Mouse (Mus musculus): ENCODE results near the gene Rnf169. TPM values are rescaled to one million over a fixed set of nuclear protein-coding genes. Genes with fewer than 3 reads are reported as not detected.

The Rnf169 gene
- polyA plus RNA-seq, 1 experiment from 2014 or later, result 1.6 TPM

- Histone ChIP-seq H3K9me3 (replicated peaks) (no peaks in the 10 kb centered on the region), H3K27me3 (peaks cover 50% of the 10 kb centered on the region), H3K4me3 (replicated peaks) (no peak overlapping the region), H3K4me1 (replicated peaks) (peaks cover 8% of the 10 kb centered on the region; the same call in 1 of the 2 replicates), H3K27ac (replicated peaks) (no peak overlapping the region), H3K9ac (no peak overlapping the region), H3K36me3 (replicated peaks) (no peaks in the 10 kb centered on the region), H3K4me2 (no peak overlapping the region)
- WGBS (ENCODE audit: insufficient replicate concordance), result 72% methylated on average over 10 of the region's 10 CpGs
- ATAC-seq (ENCODE audit: insufficient read depth), result no peak
Observed at GRCm38 (mm10) chr7:99914316-99914715, 65.9 kb downstream of the Rnf169 start.

GRCm38 (mm10) chr7:99911038-99911437 is 69.2 kb downstream of the Rnf169 start:
- Histone ChIP-seq H3K4me1 (replicated peaks) (peaks cover 22% of the 10 kb centered on the region), H3K27ac (replicated peaks) (no peak overlapping the region), H3K9me3 (replicated peaks) (no peaks in the 10 kb centered on the region), H3K36me3 (replicated peaks) (no peaks in the 10 kb centered on the region), H3K4me3 (replicated peaks) (no peak overlapping the region), H3K9ac (no peak overlapping the region), H3K27me3 (peaks cover 18% of the 10 kb centered on the region), H3K4me2 (no peak overlapping the region)
- WGBS (ENCODE audit: insufficient replicate concordance), result 51% methylated on average over 5 of the region's 5 CpGs
- no peak for ATAC-seq (ENCODE audit: insufficient read depth)

- Histone ChIP-seq H3K27me3 (no peaks in the 10 kb centered on the region), H3K27ac (replicated peaks) (no peak overlapping the region), H3K9me3 (replicated peaks) (no peaks in the 10 kb centered on the region), H3K4me2 (no peak overlapping the region), H3K9ac (no peak overlapping the region), H3K36me3 (replicated peaks) (no peaks in the 10 kb centered on the region), H3K4me3 (replicated peaks) (no peak overlapping the region), H3K4me1 (replicated peaks) (peaks cover 22% of the 10 kb centered on the region)
- ATAC-seq (ENCODE audit: insufficient read depth), result peak; percentile 44
- WGBS (ENCODE audit: insufficient replicate concordance), result 20% methylated on average over 3 of the region's 3 CpGs
Observed at GRCm38 (mm10) chr7:99907463-99907862, 72.8 kb downstream of the Rnf169 start.

- no peak overlapping the region for H3K9ac ChIP-seq
- no peak overlapping the region for H3K27ac ChIP-seq (replicated peaks)
- H3K27me3 ChIP-seq, result no peaks in the 10 kb centered on the region
- ATAC-seq (ENCODE audit: insufficient read depth), result no peak
- WGBS (ENCODE audit: insufficient replicate concordance), result 51% methylated on average over 3 of the region's 3 CpGs
- peaks cover 22% of the 10 kb centered on the region for H3K4me1 ChIP-seq (replicated peaks)
- H3K36me3 ChIP-seq (replicated peaks), result no peaks in the 10 kb centered on the region
- H3K4me2 ChIP-seq, result no peak overlapping the region
- no peaks in the 10 kb centered on the region for H3K9me3 ChIP-seq (replicated peaks)
- H3K4me3 ChIP-seq (replicated peaks), result no peak overlapping the region
Observed at GRCm38 (mm10) chr7:99906346-99906745, 73.9 kb downstream of the Rnf169 start.

- 19% methylated on average over 3 of the region's 3 CpGs for WGBS (ENCODE audit: insufficient replicate concordance)
Observed at GRCm38 (mm10) chr7:99904421-99905005, 75.7 kb downstream of the Rnf169 start.

GRCm38 (mm10) chr7:99902918-99903665 is 77.2 kb downstream of the Rnf169 start:
- Histone ChIP-seq H3K27ac (replicated peaks) (no peak overlapping the region), H3K4me2 (no peak overlapping the region), H3K9ac (no peak overlapping the region), H3K4me3 (replicated peaks) (no peak overlapping the region), H3K27me3 (no peaks in the 10 kb centered on the region), H3K4me1 (replicated peaks) (peaks cover 19% of the 10 kb centered on the region), H3K9me3 (replicated peaks) (no peaks in the 10 kb centered on the region), H3K36me3 (replicated peaks) (no peaks in the 10 kb centered on the region)
- 68% methylated on average over 11 of the region's 11 CpGs for WGBS (ENCODE audit: insufficient replicate concordance)
- no peak for ATAC-seq (ENCODE audit: insufficient read depth)

More at GRCm38 (mm10) chr7:99904421-99905005, 75.7 kb downstream of the Rnf169 start:
- no peak for ATAC-seq (ENCODE audit: insufficient read depth)
- Histone ChIP-seq H3K9me3 (replicated peaks) (no peaks in the 10 kb centered on the region), H3K36me3 (replicated peaks) (no peaks in the 10 kb centered on the region), H3K4me3 (replicated peaks) (no peak overlapping the region), H3K27ac (replicated peaks) (no peak overlapping the region), H3K4me2 (no peak overlapping the region), H3K4me1 (replicated peaks) (peaks cover 22% of the 10 kb centered on the region), H3K9ac (no peak overlapping the region), H3K27me3 (no peaks in the 10 kb centered on the region)

GRCm38 (mm10) chr7:99902208-99902607 is 78.0 kb downstream of the Rnf169 start:
- no peak for ATAC-seq (ENCODE audit: insufficient read depth)
- no peak overlapping the region for H3K4me2 ChIP-seq

GRCm38 (mm10) chr7:99896905-99897304 is 83.3 kb downstream of the Rnf169 start:
- Histone ChIP-seq H3K4me2 (no peak overlapping the region), H3K4me3 (replicated peaks) (no peak overlapping the region), H3K36me3 (replicated peaks) (no peaks in the 10 kb centered on the region), H3K27ac (replicated peaks) (no peak overlapping the region), H3K4me1 (replicated peaks) (no peaks in the 10 kb centered on the region), H3K27me3 (no peaks in the 10 kb centered on the region), H3K9ac (no peak overlapping the region), H3K9me3 (replicated peaks) (no peaks in the 10 kb centered on the region)
- ATAC-seq (ENCODE audit: insufficient read depth), result no peak
- WGBS (ENCODE audit: insufficient replicate concordance), result 54% methylated on average over 4 of the region's 4 CpGs

More at GRCm38 (mm10) chr7:99902208-99902607, 78.0 kb downstream of the Rnf169 start:
- no peak overlapping the region for H3K4me3 ChIP-seq (replicated peaks)
- no peak overlapping the region for H3K9ac ChIP-seq
- H3K27me3 ChIP-seq, result no peaks in the 10 kb centered on the region
- no peak overlapping the region for H3K27ac ChIP-seq (replicated peaks)
- H3K9me3 ChIP-seq (replicated peaks), result no peaks in the 10 kb centered on the region
- WGBS (ENCODE audit: insufficient replicate concordance), result 46% methylated on average over 4 of the region's 4 CpGs
- H3K4me1 ChIP-seq (replicated peaks), result peaks cover 11% of the 10 kb centered on the region; the same call in 1 of the 2 replicates
- no peaks in the 10 kb centered on the region for H3K36me3 ChIP-seq (replicated peaks)

GRCm38 (mm10) chr7:99894478-99894877 is 85.8 kb downstream of the Rnf169 start:
- no peaks in the 10 kb centered on the region for H3K4me1 ChIP-seq (replicated peaks)
- no peaks in the 10 kb centered on the region for H3K27me3 ChIP-seq
- no peak overlapping the region for H3K27ac ChIP-seq (replicated peaks)
- H3K9ac ChIP-seq, result no peak overlapping the region
- ATAC-seq (ENCODE audit: insufficient read depth), result no peak
- H3K4me3 ChIP-seq (replicated peaks), result no peak overlapping the region
- no peaks in the 10 kb centered on the region for H3K9me3 ChIP-seq (replicated peaks)
- no peak overlapping the region for H3K4me2 ChIP-seq
- WGBS (ENCODE audit: insufficient replicate concordance), result 63% methylated on average over 6 of the region's 6 CpGs
- no peaks in the 10 kb centered on the region for H3K36me3 ChIP-seq (replicated peaks)

- Histone ChIP-seq H3K4me2 (no peak overlapping the region), H3K9ac (no peak overlapping the region), H3K36me3 (replicated peaks) (no peaks in the 10 kb centered on the region), H3K9me3 (replicated peaks) (no peaks in the 10 kb centered on the region), H3K4me3 (replicated peaks) (no peak overlapping the region), H3K4me1 (replicated peaks) (no peaks in the 10 kb centered on the region), H3K27ac (replicated peaks) (no peak overlapping the region), H3K27me3 (no peaks in the 10 kb centered on the region)
- ATAC-seq (ENCODE audit: insufficient read depth), result no peak
- 60% methylated on average over 3 of the region's 3 CpGs for WGBS (ENCODE audit: insufficient replicate concordance)
Observed at GRCm38 (mm10) chr7:99893967-99894366, 86.3 kb downstream of the Rnf169 start.

- WGBS (ENCODE audit: insufficient replicate concordance), result 45% methylated on average over 2 of the region's 2 CpGs
- no peak overlapping the region for H3K9ac ChIP-seq
- H3K9me3 ChIP-seq (replicated peaks), result no peaks in the 10 kb centered on the region
- H3K27me3 ChIP-seq, result no peaks in the 10 kb centered on the region
- no peak overlapping the region for H3K4me2 ChIP-seq
- no peaks in the 10 kb centered on the region for H3K4me1 ChIP-seq (replicated peaks)
- ATAC-seq (ENCODE audit: insufficient read depth), result no peak
- no peaks in the 10 kb centered on the region for H3K36me3 ChIP-seq (replicated peaks)
- no peak overlapping the region for H3K4me3 ChIP-seq (replicated peaks)
- no peak overlapping the region for H3K27ac ChIP-seq (replicated peaks)
Observed at GRCm38 (mm10) chr7:99892351-99892750, 87.9 kb downstream of the Rnf169 start.
